Mouse (Mus musculus) cerebellum, adult (tissue): Measurements from ENCODE around the gene Parn.

ENCODE experiments used
- ATAC-seq: cut with Nextera tagmentation; 2 replicates; pipeline ENCODE4 v1.9.2; 2017; ENCODE audit warnings: mild to moderate bottlenecking, moderate library complexity, mixed read lengths; ENCODE audit not compliant: insufficient number of reproducible peaks, low FRiP score, low TSS enrichment

Parn gene

GRCm38 (mm10) chr16:13493981-13494380, 174.0 kb downstream of the Parn start:
- no peak for ATAC-seq

DNA sequence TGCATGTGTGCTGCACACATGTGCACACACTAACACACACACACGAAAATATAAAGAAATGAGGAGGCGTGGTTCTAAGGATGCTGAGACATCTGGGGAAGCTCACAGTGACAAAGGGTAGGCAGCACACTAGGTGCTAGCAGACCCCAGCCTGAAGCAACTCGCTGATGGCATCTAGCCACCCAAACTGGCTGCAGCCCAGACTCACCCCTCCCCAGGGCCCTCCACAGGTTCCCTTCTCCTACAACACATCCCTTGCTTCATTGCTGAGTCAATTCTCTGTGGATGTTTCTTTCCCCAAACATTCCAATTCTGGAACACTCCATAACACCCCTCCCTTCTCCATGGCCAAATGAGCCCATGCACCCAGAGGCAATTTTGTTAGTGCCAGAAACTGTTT, 175.0 kb downstream of the Parn start:
- ATAC-seq: no peak

GRCm38 (mm10) chr16:13491776-13492175, 176.2 kb downstream of the Parn start:
- ATAC-seq: no peak
